Mouse (Mus musculus): Measurements from ENCODE around the gene Lcn4.

GRCm38 (mm10) chr2:26632541-26633395, 38.3 kb downstream of the Lcn4 start:
- TF ChIP-seq E2F4 (IDR thresholded peaks at IDR 0.05; ENCODE audit: insufficient read depth) = no peak
- TF ChIP-seq POLR2AphosphoS2 (IDR thresholded peaks at IDR 0.05; ENCODE audit: insufficient read length, low read depth) = peak; percentile 92
- peak; percentile 22 for TF ChIP-seq POLR2A (IDR thresholded peaks at IDR 0.05; ENCODE audit: insufficient read length, low read depth)
